Comparison of ENCODE assay signal across 9 mouse cellular contexts in the genomic region with DNA sequence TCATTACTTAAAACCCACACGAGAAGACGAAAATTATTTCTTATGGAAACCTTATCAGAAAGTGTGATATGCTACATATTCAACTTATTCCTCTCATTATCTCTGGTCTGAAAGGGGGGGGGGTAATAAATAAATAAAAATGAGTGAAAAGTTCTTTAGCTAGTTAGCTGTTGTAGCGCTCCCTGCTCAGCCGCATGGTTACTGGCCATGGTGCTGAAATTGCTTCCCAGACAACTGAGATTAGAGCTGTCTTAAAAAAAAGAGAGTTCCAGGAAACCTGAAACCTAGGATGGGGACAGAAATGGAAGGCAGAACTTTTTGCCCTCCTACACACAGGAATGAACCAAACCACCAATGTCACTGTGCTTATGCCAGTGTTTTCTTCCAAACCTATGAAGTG. TPM values are rescaled to one million over a fixed set of nuclear protein-coding genes. Genes with fewer than 3 reads are reported as not detected.
DNase-seq lines count a peak whose midpoint lies in the region; ATAC-seq lines count a peak whose summit lies in the region.
"Had no signal": no experiment of that assay in that cellular context is flagged by ENCODE, and none has a peak within 500 bp of the region (broad histone marks: within the 10 kb centered on the region; RNA-seq: fewer than 3 reads in every experiment).

No protein-coding gene starts in this region.

- H3K4me2 ChIP-seq in forebrain, embryonic 16.5 days (ENCODE audit: low read length), result no peak overlapping the region

- H3K27me3 ChIP-seq in forebrain, embryonic 10.5 days (ENCODE audit: poor library complexity, severe bottlenecking), result peaks cover 100% of the 10 kb centered on the region
- H3K27me3 ChIP-seq in forebrain, embryonic 16.5 days (replicated peaks; ENCODE audit: control insufficient read depth, insufficient read depth, low read length), result peaks cover 59% of the 10 kb centered on the region

- peak; percentile 60 for DNase-seq in forebrain, embryonic 10.5 days (ENCODE audit: extremely low spot score, low spot score)
- DNase-seq in testis, postnatal 10 days (ENCODE audit: low spot score), result peak; percentile 79
- no peak for DNase-seq in testis, postnatal 14 days (ENCODE audit: low spot score)
- DNase-seq in kidney, postnatal 4 days, result peak; percentile 87
- DNase-seq in retina, postnatal 1 day, result peak; percentile 78
- DNase-seq in left cerebral cortex, postnatal 36 days (ENCODE audit: low spot score in 2 of 2), result no peak

- intact Hi-C loops in left cerebral cortex, postnatal 36 days (cut with DNase I), result loop anchor here (10.0 kb wide), 2 partner anchors 213 to 367 kb away; no protein-coding TSS in a partner anchor

- WGBS in forebrain, embryonic 10.5 days, result 3% methylated on average over 4 of the region's 4 CpGs
- WGBS in forebrain, embryonic 16.5 days, result 3% methylated on average over 4 of the region's 4 CpGs

- no peak overlapping the region for H3K9ac ChIP-seq in forebrain, embryonic 16.5 days (replicated peaks; ENCODE audit: low read depth, low read length)
- H3K9ac ChIP-seq: liver, embryonic 14.5 days had no signal

- no peak for ATAC-seq in forebrain, embryonic 16.5 days
- ATAC-seq in megakaryocyte, adult 5-6 weeks (ENCODE audit: poor library complexity, severe bottlenecking), result no peak

- H3K4me1 ChIP-seq in forebrain, embryonic 10.5 days, result peaks cover 32% of the 10 kb centered on the region
- H3K4me1 ChIP-seq in forebrain, embryonic 16.5 days (replicated peaks; ENCODE audit: control insufficient read depth, insufficient read depth, low read length), result peaks cover 28% of the 10 kb centered on the region

- H3K9me3 ChIP-seq in forebrain, embryonic 10.5 days, result no peaks in the 10 kb centered on the region
- H3K9me3 ChIP-seq in forebrain, embryonic 16.5 days (ENCODE audit: control insufficient read depth, low read length), result no peaks in the 10 kb centered on the region

- no peak overlapping the region for H3K4me3 ChIP-seq in forebrain, embryonic 10.5 days
- no peak overlapping the region for H3K4me3 ChIP-seq in forebrain, embryonic 16.5 days (replicated peaks; ENCODE audit: low read length)

- H3K27ac ChIP-seq in forebrain, embryonic 10.5 days, result no peak overlapping the region
- no peak overlapping the region for H3K27ac ChIP-seq in forebrain, embryonic 16.5 days (ENCODE audit: low read length)
- H3K27ac ChIP-seq: liver, embryonic 14.5 days had no signal

- H3K36me3 ChIP-seq in forebrain, embryonic 10.5 days (replicated peaks), result no peaks in the 10 kb centered on the region
- no peaks in the 10 kb centered on the region for H3K36me3 ChIP-seq in forebrain, embryonic 16.5 days (ENCODE audit: control insufficient read depth, insufficient read depth)

RNA-seq across cellular contexts. Expression of a gene that starts 5.1 kb away (rescaled TPM):
- not detected in 2 replicates for polyA plus RNA-seq in forebrain, embryonic 10.5 days (2016; fragmentation: Nextera tagmentation; extraction: Ambion mirVana)
- 0.24 TPM in 1 of 2 replicates, not detected in the other for polyA plus RNA-seq in forebrain, embryonic 16.5 days (2015; fragmentation: Nextera tagmentation; extraction: Ambion mirVana)
- total RNA-seq in left cerebral cortex, postnatal 36 days (2021), result not detected
- not detected in 2 replicates for total RNA-seq in megakaryocyte, adult 5-6 weeks (2015)
- total RNA-seq in megakaryocyte, adult 5-6 weeks (2017), result not detected in 2 replicates
- polyA plus RNA-seq: liver, embryonic 14.5 days had no signal

Comparison
In these comparisons a context has a peak if more than half of its experiments do, and no peak if none do; other contexts are left out.
1. DNase-seq: peak in forebrain, embryonic 10.5 days (single experiment), testis, postnatal 10 days (single experiment), kidney, postnatal 4 days (2 of 2) and retina, postnatal 1 day (single experiment); none in testis, postnatal 14 days (single experiment) and left cerebral cortex, postnatal 36 days (0 of 2).